Mouse (Mus musculus) lung, adult 18-20 months (tissue): Measurements from ENCODE around the gene Retreg1.

Source experiments
- DNase-seq, 2 experiments: peaks; one replicate each; pipeline ENCODE4 v3.0.0; 2022; ENCODE audit warnings: mixed read lengths in 2 of 2

The Retreg1 gene

DNA sequence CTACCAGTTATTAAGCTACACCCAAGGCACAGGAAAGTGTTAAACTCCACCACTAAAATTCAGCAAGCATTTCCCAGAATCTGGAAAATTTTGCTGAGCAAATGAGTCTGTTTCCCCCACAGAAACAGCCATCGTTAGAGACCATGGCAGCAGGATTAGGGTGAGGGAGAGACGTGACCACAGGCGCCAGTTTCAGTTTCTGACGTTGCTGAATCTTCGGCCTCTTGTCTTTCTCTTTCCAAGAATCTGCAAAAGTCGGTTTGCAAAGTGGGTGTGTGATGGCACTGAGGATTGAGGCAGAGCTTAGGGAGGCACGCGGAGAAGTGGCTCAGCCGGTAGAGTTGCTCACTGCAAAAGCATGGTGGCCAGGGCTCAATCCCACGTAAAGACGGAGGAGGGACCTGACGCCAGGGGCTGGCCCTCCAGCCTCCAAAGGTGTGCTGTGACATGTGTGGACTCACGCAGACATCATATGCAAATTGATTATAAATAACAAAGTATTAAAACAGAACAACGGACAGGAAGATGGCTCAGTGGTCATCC, 41.5 kb downstream of the Retreg1 start:
- DNase-seq: no peak

DNA sequence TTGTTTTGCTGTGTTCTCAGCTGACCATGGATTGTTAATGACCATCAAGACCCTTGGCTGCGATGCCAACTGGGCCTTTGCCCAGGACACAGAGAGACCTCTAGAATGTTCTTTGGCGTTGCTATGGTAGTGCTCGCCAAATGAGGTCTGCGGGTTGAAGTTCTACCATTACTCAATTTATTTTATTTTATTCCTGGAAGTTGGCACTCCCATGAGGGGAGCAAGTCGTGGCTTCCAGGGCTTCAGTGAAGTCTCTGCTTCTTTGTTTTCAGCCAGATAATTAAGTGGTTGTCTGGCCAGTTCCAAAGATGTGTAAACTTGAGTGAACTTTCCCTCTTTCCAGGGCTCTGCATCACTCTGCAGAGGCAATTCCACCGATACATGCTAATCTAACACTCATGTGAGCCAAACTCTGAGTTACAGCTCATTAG, 43.6 kb downstream of the Retreg1 start:
- peak; percentile 71 to 78 for DNase-seq

DNA sequence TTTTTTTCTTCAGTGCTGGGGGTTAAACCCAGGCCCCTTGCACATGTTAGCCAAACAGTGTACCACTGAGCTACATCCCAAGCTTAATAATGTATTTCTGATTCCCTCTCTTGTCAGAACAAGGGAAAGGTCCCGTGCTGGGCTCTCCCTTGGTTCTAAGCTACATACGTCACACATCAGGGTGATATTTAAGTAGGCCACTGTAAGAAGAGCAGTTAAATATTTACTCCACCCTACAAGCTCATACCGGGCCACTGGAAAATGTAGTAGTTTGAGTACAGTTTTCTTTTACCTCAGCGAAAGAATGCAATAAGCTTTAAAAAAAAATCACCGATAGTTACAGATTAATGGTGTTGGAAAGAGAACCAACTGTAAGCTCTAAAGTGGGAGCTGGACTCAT, 46.9 kb downstream of the Retreg1 start:
- DNase-seq: no peak

DNA sequence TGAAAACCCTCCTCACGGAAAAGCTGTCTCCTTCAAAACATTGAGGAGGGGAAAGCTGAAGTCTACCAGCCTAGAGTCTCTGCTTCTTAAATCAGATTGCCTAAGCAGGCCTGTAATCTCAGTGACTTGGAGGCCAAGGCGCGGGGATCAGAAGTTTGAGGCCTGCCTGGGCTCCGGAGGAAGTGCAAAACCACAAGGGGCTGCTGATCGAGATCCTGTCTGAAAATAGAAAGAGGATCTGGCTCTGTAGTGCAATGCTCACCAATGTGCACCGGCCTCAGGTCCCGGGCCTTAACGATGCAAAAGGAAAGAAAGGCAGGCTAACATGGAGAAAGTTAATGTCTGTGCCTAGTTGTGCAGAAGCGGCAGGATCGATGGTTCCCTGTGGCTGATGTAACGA, 48.6 kb downstream of the Retreg1 start:
- peak; percentile 30 to 56 for DNase-seq

DNA sequence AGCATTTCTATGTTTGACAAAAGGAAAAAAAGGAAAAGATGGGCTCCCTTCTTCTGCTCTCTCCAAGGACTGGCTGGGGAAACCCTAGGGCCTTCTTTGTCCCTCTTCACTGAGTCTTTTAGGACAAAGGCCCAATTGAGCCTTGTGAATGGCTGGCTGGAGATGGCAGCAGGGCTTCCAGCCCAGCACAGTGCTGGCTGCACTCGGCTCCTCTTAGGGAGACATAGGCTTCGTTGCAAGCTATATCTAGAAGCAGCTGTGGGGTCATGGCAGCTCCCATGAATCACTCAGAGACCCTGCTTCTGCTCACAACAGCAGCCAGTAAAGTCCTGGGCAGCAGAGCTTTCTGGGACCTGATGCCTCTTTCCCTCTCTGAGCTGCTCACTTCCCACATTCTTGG, 50.3 kb downstream of the Retreg1 start:
- DNase-seq: no peak

DNA sequence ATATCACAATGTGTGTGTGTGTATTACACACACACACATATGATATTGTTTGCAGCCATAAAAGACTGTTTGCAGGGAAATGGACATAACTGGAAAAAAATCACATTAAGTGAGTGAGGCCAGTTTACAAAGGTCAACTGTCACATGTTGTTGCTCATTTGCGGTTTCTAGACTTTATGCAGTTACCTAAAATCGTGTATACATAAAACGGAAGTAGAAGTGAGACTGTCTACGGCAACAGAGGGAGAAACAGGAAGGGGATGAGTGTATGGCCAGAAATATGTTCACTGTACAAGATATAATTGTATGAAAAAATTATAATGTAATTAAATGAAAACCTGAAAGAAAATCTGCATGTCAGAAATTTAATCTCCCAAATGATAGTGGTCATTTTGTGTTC, 53.8 kb downstream of the Retreg1 start:
- no peak for DNase-seq

DNA sequence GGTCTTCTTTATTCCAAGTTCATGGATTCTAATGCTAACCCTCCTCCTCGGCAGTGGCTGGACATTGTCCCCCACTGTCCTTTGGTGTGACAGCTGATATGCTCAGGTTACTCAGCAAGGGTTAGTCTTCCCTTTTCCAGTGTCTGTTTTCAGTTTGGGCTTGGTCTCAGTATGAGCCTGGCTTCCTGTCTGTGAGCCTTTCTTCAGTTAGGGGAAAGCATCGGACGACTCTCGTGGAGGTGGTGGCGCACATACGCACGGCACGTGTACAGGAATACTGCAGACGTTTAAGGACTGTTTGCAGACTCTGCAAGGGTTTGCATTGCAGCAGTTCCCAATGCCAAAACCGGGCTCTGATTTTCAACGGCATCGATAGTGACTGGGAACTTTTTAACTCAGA, 54.6 kb downstream of the Retreg1 start:
- DNase-seq: no peak

DNA sequence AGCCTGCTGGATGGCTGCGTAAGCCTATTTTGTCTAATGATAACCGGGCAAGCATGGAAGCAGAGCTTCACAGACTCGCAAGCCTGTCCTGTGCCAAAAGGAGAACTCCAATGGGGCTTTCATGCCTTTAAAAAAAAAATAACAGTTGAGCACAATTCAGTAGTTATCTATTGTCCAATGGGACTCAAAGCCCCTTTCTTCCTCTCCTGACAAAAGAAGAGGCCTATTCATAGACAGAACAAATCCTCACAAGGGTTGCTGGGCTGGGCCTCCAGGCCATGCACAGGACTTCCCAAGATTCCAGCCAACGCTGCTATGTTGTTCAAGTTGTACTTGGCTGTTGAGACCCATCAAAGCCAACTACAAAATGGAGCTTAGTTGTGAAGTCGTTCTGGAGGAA, 56.0 kb downstream of the Retreg1 start:
- DNase-seq: no peak

DNA sequence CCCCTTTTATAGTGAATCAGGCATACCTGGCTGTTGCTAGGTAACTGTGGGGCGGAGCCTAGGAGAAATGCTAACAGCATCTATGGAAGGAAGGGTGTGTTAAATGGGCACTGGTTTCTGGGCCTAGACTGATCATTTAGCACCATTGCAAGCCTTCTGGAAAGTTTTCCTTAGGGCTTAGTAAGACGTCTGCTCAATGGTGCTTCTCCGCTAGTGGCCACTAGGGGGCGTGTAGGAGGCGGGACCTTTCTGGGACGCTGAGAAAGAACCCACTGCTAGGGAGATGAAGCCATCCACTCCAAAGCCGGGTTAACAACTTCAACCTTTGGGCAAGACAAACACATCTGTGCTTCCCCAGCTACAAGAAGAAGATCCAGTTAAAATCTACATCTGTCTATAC, 57.6 kb downstream of the Retreg1 start:
- DNase-seq: peak; percentile 74 to 81

DNA sequence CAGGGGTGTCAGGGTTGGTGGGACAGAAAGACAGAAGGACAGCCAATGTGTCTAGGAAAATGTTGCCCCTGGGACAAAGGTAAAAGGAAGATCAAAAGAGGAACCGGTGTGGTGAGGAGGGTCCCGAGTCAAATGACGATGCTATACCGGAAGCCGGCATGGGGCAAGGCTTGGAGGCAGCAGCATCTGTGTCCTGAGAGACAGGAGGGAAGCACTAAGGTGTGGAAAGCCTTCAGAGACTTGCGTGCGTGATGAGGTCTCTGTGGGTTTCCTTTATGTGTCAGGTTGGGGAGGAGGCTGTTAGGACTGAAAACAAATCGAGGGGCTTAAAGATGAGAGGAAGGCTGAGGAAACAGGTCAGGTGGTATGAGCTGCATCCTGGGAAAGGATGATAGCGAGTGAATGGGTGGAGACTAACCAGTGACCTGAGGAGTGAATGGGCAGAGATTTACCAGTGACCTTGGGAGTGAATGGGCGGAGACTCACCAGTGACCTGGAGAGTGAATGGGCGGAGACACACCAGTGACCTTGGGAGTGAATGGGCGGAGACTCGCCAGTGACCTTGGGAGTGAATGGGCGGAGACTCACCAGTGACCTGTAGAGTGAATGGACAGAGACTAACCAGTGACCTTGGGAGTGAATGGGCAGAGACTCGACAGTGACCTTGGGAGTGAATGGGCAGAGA, 60.1 kb downstream of the Retreg1 start:
- DNase-seq: no peak

DNA sequence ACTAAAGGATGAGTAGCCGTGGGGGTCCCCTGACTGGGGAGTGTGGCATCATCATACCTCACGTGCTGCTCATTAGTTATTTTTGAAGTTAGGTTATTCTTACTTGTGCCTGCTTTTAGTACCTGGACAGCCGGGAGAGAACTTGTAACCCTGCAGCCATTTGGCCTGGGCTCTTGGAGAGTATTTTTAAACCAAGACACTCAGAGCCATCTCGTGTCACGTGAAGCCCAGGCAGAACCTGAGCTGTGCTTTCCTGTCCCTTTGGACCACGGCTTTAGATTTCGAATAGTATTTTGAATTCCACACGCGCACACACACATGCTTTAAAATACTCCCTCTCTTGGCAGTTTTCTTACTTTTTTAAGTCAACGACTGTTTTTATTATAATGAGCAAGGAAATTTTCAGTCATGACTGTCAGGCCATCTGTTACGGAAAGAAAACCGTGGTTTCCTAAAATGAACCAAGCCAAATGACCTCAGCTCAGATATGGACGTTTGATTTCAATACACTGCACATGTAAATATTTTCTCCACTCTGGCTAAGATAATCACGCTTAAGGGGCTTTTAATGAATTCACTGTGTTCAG, 61.5 kb downstream of the Retreg1 start:
- no peak for DNase-seq

DNA sequence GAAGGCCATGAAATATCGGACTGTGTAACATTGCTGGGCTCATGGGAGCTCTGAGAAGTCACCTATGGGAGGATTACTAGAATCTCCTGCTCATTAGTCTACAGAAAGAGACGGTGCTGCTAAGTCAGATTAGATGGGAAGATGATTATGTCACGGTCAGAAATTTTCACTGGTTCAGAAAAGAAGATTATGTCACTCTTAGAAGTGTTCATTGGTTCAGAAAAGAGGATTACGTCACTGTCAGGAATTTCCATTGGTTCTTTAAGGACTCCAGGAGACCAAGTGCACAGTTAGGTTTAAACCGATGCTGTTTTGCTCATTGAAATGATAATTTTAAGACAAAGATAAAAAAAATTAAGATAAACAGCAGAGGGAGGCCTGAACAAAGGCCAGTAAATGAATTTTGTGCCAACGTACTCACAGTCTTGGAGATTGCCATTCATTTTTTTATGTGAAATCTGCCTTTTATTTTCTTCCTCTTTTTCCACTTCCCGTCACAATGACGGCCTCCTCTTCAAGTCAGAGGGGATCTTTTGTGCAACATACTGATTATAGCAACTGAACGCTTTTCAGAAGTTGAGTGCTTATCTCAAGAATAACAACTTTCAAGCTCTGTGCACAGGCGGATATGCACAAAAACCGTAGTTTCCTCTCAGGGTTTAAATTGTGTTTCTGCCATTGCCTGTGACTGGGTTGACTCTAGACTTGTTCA, 67.0 kb downstream of the Retreg1 start:
- DNase-seq: no peak

DNA sequence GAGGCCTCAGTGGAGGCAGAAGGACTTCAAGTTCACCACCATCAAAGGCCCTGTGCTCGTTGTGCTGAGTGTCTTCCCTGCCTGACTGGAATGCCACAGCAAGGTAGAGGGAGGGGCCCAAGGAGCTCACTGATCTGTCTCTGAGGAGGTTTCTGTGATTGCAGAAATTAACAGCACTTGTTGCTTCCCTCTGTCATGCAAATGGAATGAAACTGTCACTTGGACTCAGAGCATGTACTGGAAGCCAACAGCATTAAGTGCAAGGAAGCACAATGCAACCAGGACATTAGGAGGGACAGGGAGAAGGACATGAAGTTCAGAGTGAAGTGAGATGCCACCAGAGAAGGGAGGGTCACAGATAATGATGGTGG, 67.5 kb downstream of the Retreg1 start:
- no peak for DNase-seq

DNA sequence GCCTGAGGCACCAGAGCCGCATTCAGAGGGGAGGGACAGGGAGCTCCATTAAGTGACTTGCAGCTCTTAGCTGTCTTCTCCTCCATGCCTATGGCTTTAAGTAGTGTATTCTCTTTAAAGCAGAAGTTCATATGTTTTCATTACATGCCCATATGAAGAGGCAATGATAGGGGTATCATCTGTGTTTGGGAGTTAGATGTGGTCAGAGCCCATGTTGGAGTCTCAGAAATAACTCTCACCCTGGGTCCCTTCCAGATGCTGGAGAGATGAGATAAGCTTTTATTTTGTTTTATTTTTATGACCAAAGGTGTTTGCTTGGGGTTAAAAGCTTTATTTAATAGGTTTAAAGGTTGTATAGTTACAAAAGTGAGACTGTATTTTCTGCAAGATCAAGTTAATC, 67.9 kb downstream of the Retreg1 start:
- DNase-seq: no peak

DNA sequence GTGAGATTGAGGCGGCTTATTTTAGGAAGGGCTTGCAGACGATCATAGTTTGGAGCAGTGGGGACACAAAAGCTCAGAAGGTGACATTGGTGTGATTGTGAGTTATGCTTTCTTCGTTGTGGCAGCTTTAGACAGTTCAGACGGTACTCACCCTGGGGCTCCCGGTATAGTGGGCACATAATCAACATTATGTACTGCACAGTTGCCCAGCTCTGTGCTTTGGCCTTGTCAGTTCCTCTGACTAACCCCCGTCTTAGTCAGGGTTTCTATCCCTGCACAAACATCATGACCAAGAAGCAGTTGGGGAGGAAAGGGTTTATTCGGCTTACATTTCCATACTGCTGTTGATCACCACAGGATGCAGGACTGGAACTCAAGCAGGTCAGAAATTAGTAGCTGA, 69.9 kb downstream of the Retreg1 start:
- DNase-seq: no peak

DNA sequence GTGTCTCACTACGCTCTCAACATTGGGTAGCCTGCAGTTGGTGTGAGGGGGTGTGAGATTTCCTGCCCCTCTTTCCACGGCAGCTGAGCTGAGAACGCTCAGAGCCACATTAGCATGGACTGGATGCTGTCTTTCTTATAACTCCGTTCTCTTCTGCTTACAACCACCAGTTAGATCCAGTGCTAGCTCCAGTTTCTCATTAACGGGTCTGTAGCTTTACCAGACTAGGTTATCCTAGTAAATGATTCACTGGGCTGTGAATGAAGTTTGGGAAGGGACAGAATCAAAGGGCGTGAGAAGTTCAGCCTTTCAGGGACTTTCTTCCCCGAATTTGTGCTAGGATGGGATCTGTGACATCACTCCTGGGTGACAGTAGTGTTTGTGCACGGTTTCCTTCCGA, 70.7 kb downstream of the Retreg1 start:
- no peak for DNase-seq

DNA sequence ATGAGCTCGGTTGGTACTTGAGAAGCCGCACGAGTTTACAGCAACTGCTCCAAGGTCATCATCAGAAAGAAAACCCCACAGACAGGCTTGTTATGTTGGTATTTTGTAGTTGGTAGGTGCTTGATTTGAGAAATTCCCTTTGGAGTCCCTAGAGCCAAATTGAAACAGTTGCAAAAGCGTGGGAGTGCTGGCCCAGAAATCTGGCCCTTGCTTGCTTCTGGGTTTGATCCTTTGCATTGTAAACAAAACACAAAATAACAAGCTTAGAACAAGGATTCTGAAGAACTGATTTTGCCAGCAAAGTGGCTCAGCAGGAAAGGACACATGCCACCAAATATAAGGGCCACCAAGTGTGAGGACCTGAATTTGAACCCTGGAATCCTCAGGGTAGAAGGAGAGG, 71.2 kb downstream of the Retreg1 start:
- no peak for DNase-seq

DNA sequence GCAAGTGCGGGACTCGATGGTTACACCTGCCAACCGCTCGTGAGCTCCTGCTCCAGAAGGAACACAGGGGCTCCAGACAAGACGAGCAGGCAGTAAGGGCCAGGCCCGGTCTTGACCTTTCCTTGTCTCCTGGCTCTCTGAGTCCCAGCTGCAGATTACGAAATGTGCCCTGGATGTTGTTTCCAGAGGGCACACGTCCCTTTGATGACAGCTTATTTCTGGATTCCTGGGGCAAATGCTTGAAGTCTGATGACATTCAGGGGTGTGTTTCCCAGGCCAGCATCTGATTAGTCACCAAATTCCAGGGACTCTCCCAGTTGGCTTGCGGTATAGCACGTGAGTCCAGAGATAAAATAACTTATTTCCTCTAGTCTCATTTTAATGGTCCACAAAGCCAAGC, 72.0 kb downstream of the Retreg1 start:
- DNase-seq: peak; percentile 80 to 89

DNA sequence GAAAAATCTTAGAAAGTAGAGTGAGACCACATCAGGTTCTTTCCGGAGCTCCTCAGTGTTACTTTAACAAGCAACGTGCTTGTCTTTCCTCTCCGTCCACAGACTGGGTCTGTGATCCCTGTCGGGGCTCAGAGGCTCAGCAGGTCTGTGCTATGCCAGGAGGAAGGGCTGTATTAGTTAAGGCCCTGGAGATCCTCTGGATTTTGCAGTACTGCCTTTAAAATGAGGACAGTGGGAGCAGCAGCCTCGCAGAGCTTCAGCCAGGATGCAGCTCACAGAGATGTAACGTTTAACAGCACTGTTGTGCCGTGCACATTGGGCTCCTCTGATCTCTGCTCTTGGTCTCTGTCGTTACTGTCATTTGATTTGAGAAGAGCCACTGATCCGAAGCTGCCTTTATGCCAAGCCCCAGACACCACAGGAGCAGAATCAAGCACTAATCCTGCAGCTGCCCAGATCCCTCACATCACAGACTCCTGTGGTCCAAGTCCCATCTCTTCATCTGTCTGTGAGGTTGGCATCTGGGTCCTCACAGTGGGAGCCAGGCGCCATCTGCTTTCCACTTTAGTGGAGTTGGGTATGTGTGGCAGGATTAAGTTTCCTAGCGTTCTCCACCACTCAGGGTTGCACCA, 72.7 kb downstream of the Retreg1 start:
- DNase-seq: no peak

DNA sequence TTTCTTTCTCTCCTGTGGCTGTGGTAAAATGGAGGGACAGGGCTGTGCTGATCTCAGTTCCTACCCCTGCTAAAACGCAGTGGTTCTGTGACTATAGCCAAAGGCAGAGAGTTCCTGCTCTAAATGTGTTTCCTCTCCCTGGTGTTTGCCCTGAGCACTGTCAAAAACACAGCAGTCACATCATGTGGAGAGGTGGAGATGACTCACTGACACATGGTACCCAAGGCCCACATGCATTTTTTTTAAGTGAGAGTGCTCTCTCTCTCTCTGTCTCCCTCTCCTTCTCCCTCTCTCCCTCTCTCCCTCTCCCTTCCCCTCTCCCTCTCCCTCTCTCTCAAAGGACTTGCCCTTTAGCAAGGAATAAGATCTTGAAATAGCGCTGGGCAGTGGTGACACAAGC, 73.3 kb downstream of the Retreg1 start:
- no peak for DNase-seq

DNA sequence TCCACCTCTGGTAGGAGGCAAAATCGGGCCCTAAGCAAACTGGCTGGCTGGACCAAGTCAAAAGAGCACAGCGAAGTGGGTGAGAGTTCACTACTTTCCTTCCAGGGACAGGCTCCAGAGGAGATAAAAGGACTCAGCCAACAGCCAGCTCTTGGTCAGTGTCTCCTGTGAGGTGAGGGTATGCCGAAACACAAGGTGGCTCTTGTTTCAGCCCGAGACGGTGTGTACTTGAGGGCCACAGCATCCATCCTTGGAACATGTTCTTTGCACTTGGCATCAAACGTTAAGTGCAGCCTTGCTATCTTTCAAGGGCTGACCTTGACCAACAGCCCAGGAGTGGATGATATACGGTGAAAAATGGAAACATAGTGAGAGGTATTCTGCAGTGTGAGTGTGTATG, 75.7 kb downstream of the Retreg1 start:
- no peak for DNase-seq

DNA sequence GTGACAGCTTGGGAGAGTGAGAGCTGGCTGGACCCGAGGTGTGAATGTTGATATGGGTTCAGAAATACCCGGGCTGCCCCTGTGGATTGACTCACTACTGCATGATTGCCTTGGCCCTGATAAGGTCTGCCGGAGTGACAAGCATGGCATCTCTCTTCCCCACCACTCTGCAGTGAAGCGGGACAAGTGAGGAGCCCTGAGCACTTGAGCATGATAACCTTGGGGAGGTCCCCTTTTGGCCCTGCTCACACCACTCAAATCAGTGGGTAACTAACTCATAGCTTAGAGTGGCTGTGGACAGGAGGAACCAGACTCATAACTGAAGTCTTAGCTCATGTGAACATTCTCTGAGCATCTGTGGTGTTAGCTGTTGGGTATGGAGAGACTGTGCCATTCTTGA, 77.0 kb downstream of the Retreg1 start:
- no peak for DNase-seq

DNA sequence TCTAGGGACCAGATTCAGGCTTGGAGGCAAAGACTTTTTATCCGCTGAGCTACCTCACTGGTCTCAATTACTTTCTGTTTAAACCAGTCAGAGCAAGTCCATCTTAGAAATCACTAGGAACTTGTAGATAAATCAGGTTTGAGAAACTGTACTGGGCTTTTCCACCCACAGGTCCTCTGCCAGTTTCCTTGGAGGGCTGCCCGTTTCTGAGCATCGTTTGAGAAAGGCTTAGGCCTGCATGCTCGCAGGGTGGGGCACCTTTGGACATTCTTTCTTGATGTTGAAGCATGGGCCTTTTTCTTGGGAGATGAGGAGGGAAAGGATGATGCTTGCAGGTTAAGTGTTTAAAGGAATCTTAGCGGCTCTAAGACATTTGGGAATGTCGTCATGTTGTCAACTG, 77.9 kb downstream of the Retreg1 start:
- peak in 1 of 2 experiments; percentile 29 for DNase-seq

DNA sequence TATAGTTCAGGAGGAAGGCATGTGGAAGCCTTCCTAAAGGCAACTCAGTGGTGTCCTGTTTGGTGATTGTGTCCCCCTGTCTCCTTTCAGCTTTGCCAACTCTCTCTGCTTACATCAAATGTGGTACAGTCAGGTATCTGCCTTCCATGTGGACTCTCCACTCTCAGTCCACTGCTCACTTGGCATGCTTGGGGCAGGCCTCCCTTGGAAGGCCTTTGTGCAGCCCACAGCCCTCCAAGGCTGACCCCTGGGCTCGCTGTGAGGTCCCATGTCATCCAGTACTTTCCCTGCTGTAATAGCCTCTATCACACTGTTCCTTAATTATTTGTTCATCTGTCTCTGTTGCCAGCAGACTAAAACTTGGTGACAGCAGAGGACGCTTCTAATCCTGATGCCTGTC, 79.0 kb downstream of the Retreg1 start:
- no peak for DNase-seq
